Mouse (Mus musculus) v-Abl transformed pro-B cells (cell line): Measurements from ENCODE around the gene P2ry14.
"Not testable (repeated sequence)": the region's sequence is repeated elsewhere in the genome, so short reads cannot be mapped to it uniquely, and the experiment has no call there.

Experiments used
- in situ Hi-C, 2 experiments: fragments of 400-800 bp; cut with MboI; formaldehyde crosslinking; loops; one replicate each; pipeline ENCODE4 v1.15.1; 2025; ENCODE audit not compliant: unreplicated experiment in 2 of 2

P2ry14 gene

GRCm38 (mm10) chr3:59113973-59114517, 39.4 kb downstream of the P2ry14 start:
- in situ Hi-C loops: no loop called here

GRCm38 (mm10) chr3:59113291-59113690, 40.1 kb downstream of the P2ry14 start:
- in situ Hi-C loops: not testable (repeated sequence)

- in situ Hi-C loops: no loop called here
Measured at GRCm38 (mm10) chr3:59111944-59112343, 41.5 kb downstream of the P2ry14 start.

- in situ Hi-C loops: not testable (repeated sequence)
Measured at GRCm38 (mm10) chr3:59109834-59110233, 43.6 kb downstream of the P2ry14 start.

GRCm38 (mm10) chr3:59107439-59107838, 46.0 kb downstream of the P2ry14 start:
- in situ Hi-C loops: no loop called here

GRCm38 (mm10) chr3:59104462-59104861, 49.0 kb downstream of the P2ry14 start:
- in situ Hi-C loops: no loop called here

- in situ Hi-C loops: no loop called here
Measured at GRCm38 (mm10) chr3:59102146-59102545, 51.3 kb downstream of the P2ry14 start.

GRCm38 (mm10) chr3:59101218-59101986, 52.0 kb downstream of the P2ry14 start, which contains the start of gene Gpr171:
Gene Gpr171, minus strand, starts transcription at chr3:59101821.
- in situ Hi-C loops: no loop called here

GRCm38 (mm10) chr3:59098540-59098939, 54.9 kb downstream of the P2ry14 start:
- in situ Hi-C loops: loop anchor here (25.0 kb wide), 2 partner anchors 1389 to 1414 kb away; no protein-coding TSS in a partner anchor

GRCm38 (mm10) chr3:59097421-59097820, 56.0 kb downstream of the P2ry14 start:
- in situ Hi-C loops: loop anchor here (25.0 kb wide), 2 partner anchors 1390 to 1415 kb away; no protein-coding TSS in a partner anchor

- in situ Hi-C loops: loop anchor here (25.0 kb wide), 2 partner anchors 1395 to 1420 kb away; no protein-coding TSS in a partner anchor
Measured at GRCm38 (mm10) chr3:59092702-59093101, 60.7 kb downstream of the P2ry14 start.

GRCm38 (mm10) chr3:59080919-59081318, 72.5 kb downstream of the P2ry14 start:
- in situ Hi-C loops: loop anchor here (5.0 to 25.0 kb wide), 6 partner anchors 36 to 1684 kb away; no protein-coding TSS in a partner anchor

GRCm38 (mm10) chr3:59080293-59080916, 73.0 kb downstream of the P2ry14 start:
- in situ Hi-C loops: loop anchor here (5.0 to 25.0 kb wide), 6 partner anchors 37 to 1684 kb away; no protein-coding TSS in a partner anchor

GRCm38 (mm10) chr3:59079327-59079726, 74.1 kb downstream of the P2ry14 start:
- in situ Hi-C loops: loop anchor here (5.0 to 25.0 kb wide), 6 partner anchors 668 to 1685 kb away; no protein-coding TSS in a partner anchor

- in situ Hi-C loops: loop anchor here (5.0 to 25.0 kb wide), 6 partner anchors 669 to 1686 kb away; no protein-coding TSS in a partner anchor
Measured at GRCm38 (mm10) chr3:59078585-59078984, 74.8 kb downstream of the P2ry14 start.

- in situ Hi-C loops: loop anchor here (5.0 to 25.0 kb wide), 6 partner anchors 670 to 1688 kb away; no protein-coding TSS in a partner anchor
Measured at GRCm38 (mm10) chr3:59077278-59077677, 76.1 kb downstream of the P2ry14 start.

- in situ Hi-C loops: loop anchor here (10.0 to 25.0 kb wide), 4 partner anchors 554 to 1432 kb away; partner anchors contain the start of genes Pfn2 (in 1 of the 2) and Tsc22d2 (in 1 of the 2)
Measured at GRCm38 (mm10) chr3:59069071-59069470, 84.3 kb downstream of the P2ry14 start.

- in situ Hi-C loops: loop anchor here (10.0 to 25.0 kb wide), 4 partner anchors 552 to 1429 kb away; partner anchors contain the start of genes Pfn2 (in 1 of the 2) and Tsc22d2 (in 1 of the 2)
Measured at GRCm38 (mm10) chr3:59066558-59067294, 86.7 kb downstream of the P2ry14 start.

- in situ Hi-C loops: loop anchor here (10.0 to 25.0 kb wide), 4 partner anchors 551 to 1429 kb away; partner anchors contain the start of genes Pfn2 (in 1 of the 2) and Tsc22d2 (in 1 of the 2)
Measured at GRCm38 (mm10) chr3:59065937-59066336, 87.5 kb downstream of the P2ry14 start.
